Mouse (Mus musculus) myocyte (in vitro differentiated cells): Measurements from ENCODE around the gene Ssbp2.

Experiments
- CEBPB ChIP-seq: IDR thresholded peaks from 2 replicates; pipeline ENCODE4 v1.6.1; 2011; ENCODE audit warnings: mild to moderate bottlenecking, moderate library complexity; ENCODE audit not compliant: poor library complexity, insufficient read depth, severe bottlenecking
- E2F4 ChIP-seq: IDR thresholded peaks from one replicate; pipeline ENCODE4 v1.6.1; 2011; ENCODE audit warnings: mild to moderate bottlenecking, control low read depth, moderate library complexity; ENCODE audit not compliant: insufficient read depth
- MAX ChIP-seq: IDR thresholded peaks from one replicate; pipeline ENCODE4 v1.6.1; 2011; ENCODE audit warnings: low read depth, mild to moderate bottlenecking, control low read depth
- MYOD1 ChIP-seq, 3 experiments: IDR thresholded peaks; one replicate each; pipeline ENCODE4 v1.6.1; 2011; ENCODE audit warnings: control low read depth in 2 of 3, low read depth in 2 of 3, mild to moderate bottlenecking in 2 of 3, moderate library complexity in 1 of 3; ENCODE audit not compliant: insufficient read length in 2 of 3, control insufficient read depth in 1 of 3
- MYOG ChIP-seq, 3 experiments: IDR thresholded peaks; one replicate each; pipeline ENCODE4 v1.6.1; 2011; ENCODE audit warnings: control low read depth in 2 of 3, low read depth in 2 of 3, mild to moderate bottlenecking in 2 of 3; ENCODE audit not compliant: insufficient read length in 2 of 3, control insufficient read depth in 1 of 3, insufficient read depth in 1 of 3
- POLR2A ChIP-seq: IDR thresholded peaks from one replicate; pipeline ENCODE4 v1.6.1; 2011; ENCODE audit warnings: low read depth, mild to moderate bottlenecking, control low read depth, moderate library complexity; ENCODE audit not compliant: insufficient read length
- POLR2AphosphoS2 ChIP-seq: IDR thresholded peaks from one replicate; pipeline ENCODE4 v1.6.1; 2011; ENCODE audit warnings: low read depth, control low read depth; ENCODE audit not compliant: insufficient read length
- REST ChIP-seq: IDR thresholded peaks from one replicate; pipeline ENCODE4 v1.6.1; 2011; ENCODE audit warnings: mild to moderate bottlenecking, control low read depth, moderate library complexity; ENCODE audit not compliant: insufficient read depth, insufficient read length
- TCF12 ChIP-seq: IDR thresholded peaks from one replicate; pipeline ENCODE4 v1.6.1; 2011; ENCODE audit warnings: mild to moderate bottlenecking, control low read depth; ENCODE audit not compliant: poor library complexity, insufficient read depth, severe bottlenecking

DNA sequence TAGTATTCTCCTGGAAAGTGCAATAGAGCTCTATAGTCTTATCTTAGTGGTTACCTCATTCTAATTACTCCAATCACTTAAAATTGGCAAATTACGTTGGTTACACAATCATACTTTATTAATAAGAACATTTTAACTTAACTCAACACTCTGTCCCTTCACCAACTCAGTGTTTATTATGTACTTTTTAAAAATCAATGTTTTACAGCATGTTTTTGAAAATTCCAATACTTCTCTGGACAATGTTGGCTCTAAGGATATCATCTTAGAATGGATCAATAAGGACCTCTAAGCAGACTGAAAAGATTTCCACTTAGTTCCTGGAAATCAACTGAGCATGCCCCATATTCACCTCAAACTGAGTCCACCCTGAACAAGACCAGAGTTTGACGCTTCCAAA, 288.3 kb downstream of the Ssbp2 start:
- TF ChIP-seq POLR2A (no peak), TCF12 (no peak), POLR2AphosphoS2 (no peak), MYOD1 (IDR thresholded peaks at IDR 0.05; ENCODE audit: control insufficient read depth in 1 of 3, insufficient read length in 2 of 3, low read depth in 2 of 3) (no peak), MAX (no peak), CEBPB (no peak), REST (no peak), MYOG (IDR thresholded peaks at IDR 0.05; ENCODE audit: control insufficient read depth in 1 of 3, insufficient read depth in 1 of 3, insufficient read length in 2 of 3, low read depth in 2 of 3) (no peak), E2F4 (no peak)
